Comparison of ENCODE assay signal across 20 mouse cellular contexts in genomic region chr1:88547172-88547571, GRCm38 (mm10). TPM values are rescaled to one million over a fixed set of nuclear protein-coding genes. Genes with fewer than 3 reads are reported as not detected.
"Had no signal": no experiment of that assay in that cellular context is flagged by ENCODE, and none has a peak within 500 bp of the region (broad histone marks: within the 10 kb centered on the region; RNA-seq: fewer than 3 reads in every experiment).

No protein-coding gene starts in this region.

- H3K4me1 ChIP-seq: midbrain, embryonic 10.5 days; midbrain, embryonic 12.5 days; neural tube, embryonic 13.5 days; neural tube, embryonic 15.5 days had no signal

- H3K27me3 ChIP-seq: midbrain, embryonic 12.5 days; neural tube, embryonic 13.5 days; neural tube, embryonic 15.5 days had no signal

- H3K27ac ChIP-seq: liver, embryonic 12.5 days; liver, embryonic 14.5 days; midbrain, embryonic 10.5 days; midbrain, embryonic 12.5 days; neural tube, embryonic 13.5 days; neural tube, embryonic 15.5 days had no signal

- DNase-seq: lung, adult 18-20 months; lung, embryonic 14.5 days; lung, postnatal 10 days; lung, postnatal 4 days; midbrain, embryonic 14.5 days; retina, postnatal 1 day; spleen, adult 18-20 months; thymus, postnatal 14 days; thymus, postnatal 36 days had no signal

- H3K36me3 ChIP-seq: liver, embryonic 12.5 days; midbrain, embryonic 10.5 days; midbrain, embryonic 12.5 days; neural tube, embryonic 13.5 days; neural tube, embryonic 15.5 days had no signal

- H3K4me3 ChIP-seq: liver, embryonic 12.5 days; midbrain, embryonic 10.5 days; midbrain, embryonic 12.5 days; myocyte; neural tube, embryonic 13.5 days; neural tube, embryonic 15.5 days had no signal

RNA-seq across cellular contexts. Expression of gene Glrp1, which starts 37.3 kb away (rescaled TPM):
- polyA plus RNA-seq: liver, embryonic 12.5 days; midbrain, embryonic 10.5 days; midbrain, embryonic 12.5 days; midbrain, embryonic 14.5 days; midbrain, embryonic 16.5 days; neural tube, embryonic 11.5 days; neural tube, embryonic 13.5 days; neural tube, embryonic 15.5 days; small intestine, adult 2 months; stomach, embryonic 14.5 days had no signal
